Mouse (Mus musculus) granulocyte monocyte progenitor cell, adult 5-6 weeks (primary cell): Measurements from ENCODE around the gene Ephb4. TPM values are rescaled to one million over a fixed set of nuclear protein-coding genes. Genes with fewer than 3 reads are reported as not detected.
A peak's percentile ranks its signal among the peaks of the same experiment; 100 is the strongest.

Experiments used
- ATAC-seq: replicated peaks from 2 replicates; pipeline ENCODE4 v1.8.0; 2016; ENCODE audit warnings: mild to moderate bottlenecking, moderate TSS enrichment, inconsistent platforms; ENCODE audit not compliant: poor library complexity, severe bottlenecking
- total RNA-seq, 2 experiments: library from RNA; stranded (forward) in 1 of 2; stranded (reverse) in 1 of 2; fragments of 200-712, 200-1000 nt in 1 of 2; fragments of >200 nt in 1 of 2; fragmentation: Nextera tagmentation in 1 of 2; gene quantifications; 2 replicates each; pipeline ENCODE4 v1.2.3; 2014 to 2017

Gene Ephb4
- total RNA-seq, 2 experiments from 2014 or later, result not detected

GRCm38 (mm10) chr5:137333512-137334174 lies 16.3 kb upstream of the Ephb4 start, which contains the start of gene Slc12a9:
Gene Slc12a9, minus strand, starts transcription at chr5:137333597.
- peak; percentile 91 for ATAC-seq

- no peak for ATAC-seq
Observed at GRCm38 (mm10) chr5:137334317-137334716, 15.6 kb upstream of the Ephb4 start.

- ATAC-seq, result no peak
Observed at GRCm38 (mm10) chr5:137335066-137335465, 14.8 kb upstream of the Ephb4 start.

- ATAC-seq, result no peak
Observed at GRCm38 (mm10) chr5:137337190-137337589, 12.7 kb upstream of the Ephb4 start.

DNA sequence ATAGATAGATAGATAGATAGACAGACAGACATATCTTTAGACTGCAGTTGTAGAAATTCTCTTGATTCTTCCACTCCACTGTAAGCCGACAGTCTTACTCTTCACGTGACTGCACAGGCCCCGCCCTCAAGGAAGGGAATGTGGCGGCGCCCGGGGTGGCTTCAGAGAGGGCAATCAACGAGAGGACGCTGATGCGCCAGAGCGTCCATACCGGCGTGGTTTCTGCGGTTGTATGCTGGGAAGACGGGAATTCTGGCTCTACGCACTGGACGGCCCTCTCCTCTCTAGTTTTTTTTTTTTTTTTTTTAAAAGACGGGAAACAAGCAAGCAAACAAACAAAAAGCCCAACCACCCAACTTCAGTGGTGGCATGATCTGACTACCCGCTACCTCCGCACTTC lies 11.7 kb upstream of the Ephb4 start:
- ATAC-seq, result peak; percentile 43

- 0 out of 2 replicates have a peak, but pooled peaks have one; percentile 7 for ATAC-seq
Observed at GRCm38 (mm10) chr5:137338663-137339289, 11.1 kb upstream of the Ephb4 start.

DNA sequence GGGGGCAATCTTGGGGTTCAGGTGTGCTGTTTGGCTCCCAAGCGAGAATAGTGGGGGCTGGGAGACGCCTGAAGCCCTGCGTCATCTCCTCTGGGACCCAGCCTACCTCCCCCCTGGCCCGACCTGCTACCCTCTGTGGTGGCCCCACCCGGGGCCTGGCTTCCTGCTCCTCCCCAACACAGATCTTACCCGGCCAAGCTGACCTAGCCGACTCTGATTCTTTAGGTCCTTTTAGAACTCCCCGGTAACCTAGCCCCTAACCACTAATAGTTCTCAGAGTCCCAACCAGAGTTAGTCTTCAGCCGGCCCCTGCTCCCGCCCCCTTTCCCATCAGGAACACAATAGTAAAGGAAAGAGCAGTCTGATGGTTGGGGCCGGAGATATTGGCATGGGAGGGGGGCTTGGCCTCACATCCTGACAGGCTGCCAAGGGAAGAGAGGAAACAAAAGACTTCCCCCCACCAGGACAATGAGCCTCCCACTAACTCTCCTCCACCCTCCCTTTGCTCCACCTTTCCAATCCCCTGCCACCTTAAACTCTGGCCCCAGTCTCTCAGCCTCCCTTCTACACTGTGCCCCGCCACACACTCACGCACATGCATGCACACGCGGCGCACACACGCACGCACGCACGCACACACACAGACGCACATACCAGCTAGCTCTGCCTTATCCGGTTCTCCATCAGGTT lies 10.5 kb upstream of the Ephb4 start:
- ATAC-seq, result peak; percentile 47; the same call in 1 of the 2 replicates

- no peak for ATAC-seq
Observed at GRCm38 (mm10) chr5:137340222-137340621, 9.7 kb upstream of the Ephb4 start.

GRCm38 (mm10) chr5:137342407-137343012 lies 7.4 kb upstream of the Ephb4 start:
- ATAC-seq, result no peak

- ATAC-seq, result no peak
Observed at GRCm38 (mm10) chr5:137343412-137343811, 6.5 kb upstream of the Ephb4 start.

DNA sequence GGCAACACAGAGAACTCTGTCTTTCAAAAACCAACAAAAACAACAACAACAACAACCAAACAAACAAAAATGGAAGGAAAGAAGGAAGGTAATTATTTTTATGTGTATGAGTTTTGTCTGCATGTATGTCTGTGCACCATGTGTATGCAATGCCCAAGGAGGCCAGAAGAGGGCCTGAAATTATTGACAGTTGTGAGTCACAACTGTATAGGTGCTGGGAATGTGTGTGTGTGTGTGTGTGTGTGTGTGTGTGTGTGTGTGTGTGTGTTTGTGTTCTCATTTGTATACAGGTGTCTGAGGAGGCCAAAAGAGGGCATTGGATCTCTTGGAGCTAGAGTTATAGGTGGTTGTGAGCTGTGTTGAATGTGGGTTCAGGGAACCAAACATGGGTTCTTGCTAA lies 6.0 kb upstream of the Ephb4 start:
- ATAC-seq, result no peak

DNA sequence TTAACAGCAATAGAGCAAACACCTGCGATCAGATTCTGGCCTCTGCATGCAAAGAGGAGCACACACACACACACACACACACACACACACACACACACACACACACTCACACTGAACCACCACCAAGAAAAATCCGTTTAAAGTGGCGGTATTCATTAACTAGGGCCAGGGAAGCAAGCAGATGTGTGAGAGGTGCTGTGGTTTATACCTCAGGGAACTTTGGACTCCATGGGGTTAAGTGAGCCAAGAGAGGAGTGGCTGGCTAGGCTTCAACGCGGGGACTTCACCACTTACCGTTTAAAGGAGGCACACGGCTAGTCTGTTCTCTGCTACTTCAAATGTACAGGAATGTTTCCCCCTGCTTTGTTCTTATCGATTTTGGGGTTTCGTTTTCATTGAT lies 4.1 kb upstream of the Ephb4 start:
- no peak for ATAC-seq

GRCm38 (mm10) chr5:137346388-137346787 lies 3.5 kb upstream of the Ephb4 start:
- no peak for ATAC-seq

- no peak for ATAC-seq
Observed at GRCm38 (mm10) chr5:137346983-137347382, 2.9 kb upstream of the Ephb4 start.

GRCm38 (mm10) chr5:137347856-137348255 lies 2.1 kb upstream of the Ephb4 start:
- ATAC-seq, result no peak

GRCm38 (mm10) chr5:137348482-137349383 lies 1.2 kb upstream of the Ephb4 start:
- no peak for ATAC-seq

DNA sequence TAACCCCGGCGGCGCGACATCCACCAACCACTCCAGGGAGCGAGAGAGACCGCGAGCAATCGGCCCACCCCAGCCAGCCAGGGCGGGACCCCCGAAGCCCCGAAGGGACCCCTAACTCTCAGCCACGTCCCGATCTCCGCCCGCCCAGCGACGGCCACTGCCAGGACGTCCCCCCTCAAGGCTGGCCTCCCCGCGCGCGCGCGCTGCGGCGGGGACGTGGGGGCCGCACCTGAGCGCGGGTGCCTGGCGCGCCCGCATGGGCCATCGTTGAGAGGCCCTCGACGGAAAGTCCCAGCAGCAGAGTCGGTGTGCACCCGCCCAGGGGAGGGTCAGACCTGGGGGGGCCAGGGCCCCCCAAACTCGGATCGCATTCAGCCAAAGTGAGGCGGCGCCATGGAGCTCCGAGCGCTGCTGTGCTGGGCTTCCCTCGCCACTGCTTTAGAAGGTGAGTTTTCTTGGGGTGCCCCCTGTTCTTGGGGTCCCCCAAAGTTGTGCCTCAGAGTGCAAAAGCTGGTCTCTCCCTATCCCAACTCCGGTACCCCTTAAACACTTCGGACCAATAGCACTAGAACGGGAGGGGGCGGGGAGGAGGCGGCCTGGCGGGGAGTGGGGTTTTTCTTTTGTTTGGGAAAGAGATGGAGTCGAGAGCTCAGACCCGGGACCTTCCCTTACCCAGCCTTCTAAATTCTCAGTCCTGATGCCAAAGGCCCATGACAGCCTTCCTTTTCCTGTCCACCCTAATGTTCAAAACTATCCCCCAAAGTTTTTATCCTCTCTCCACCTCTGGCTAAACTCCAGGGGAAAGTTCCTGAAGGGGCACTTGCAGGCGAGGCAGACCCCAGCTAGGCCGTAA lies 522 bp downstream of the Ephb4 start:
- ATAC-seq, result peak; percentile 17; the same call in 1 of the 2 replicates

- no peak for ATAC-seq
Observed at GRCm38 (mm10) chr5:137351058-137351380, 1.1 kb downstream of the Ephb4 start.

DNA sequence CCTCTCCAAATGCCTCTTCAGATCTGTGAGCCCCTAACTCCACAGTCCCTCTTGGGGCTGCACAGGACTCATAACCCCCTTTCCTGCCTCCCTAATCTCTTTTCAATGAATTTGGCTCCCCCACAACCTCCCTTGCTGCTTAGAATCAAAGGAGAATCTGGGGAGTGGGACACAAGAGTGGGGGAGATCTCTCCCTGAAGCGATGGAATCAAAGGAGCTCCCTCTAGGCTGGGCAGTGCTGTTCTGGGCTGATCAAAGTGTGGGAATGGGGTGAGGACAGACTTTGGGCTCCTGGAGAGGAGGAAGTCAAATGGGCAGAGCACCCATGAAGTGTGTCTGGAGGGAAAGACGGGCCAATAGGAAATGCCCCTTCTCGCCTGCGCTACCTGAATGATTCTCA lies 1.5 kb downstream of the Ephb4 start:
- no peak for ATAC-seq
